Mouse (Mus musculus) CH12.LX (cell line): Measurements from ENCODE around the gene Gm17545. TPM values are rescaled to one million over a fixed set of nuclear protein-coding genes. Genes with fewer than 3 reads are reported as not detected.

Experiments used
- DNase-seq: peaks from one replicate; pipeline ENCODE4 v3.0.0-alpha.2; 2013; ENCODE audit errors: extremely low read depth
- H3K27ac ChIP-seq: 2 replicates; pipeline ENCODE4 v1.5.1; 2012; ENCODE audit warnings: low read depth, mild to moderate bottlenecking, control low read depth, moderate library complexity; ENCODE audit not compliant: insufficient read depth
- H3K27me3 ChIP-seq: replicated peaks from 2 replicates; pipeline ENCODE3; 2012; ENCODE audit warnings: inconsistent platforms
- H3K36me3 ChIP-seq, 2 experiments: replicated peaks in 1 of 2; 2 replicates each; pipeline versions ENCODE3 to v1.6.1; 2012; ENCODE audit warnings: inconsistent platforms in 1 of 2, low read length in 1 of 2, mild to moderate bottlenecking in 1 of 2, mixed read lengths in 1 of 2, moderate library complexity in 1 of 2; ENCODE audit not compliant: control insufficient read depth in 1 of 2, insufficient read depth in 1 of 2
- H3K4me1 ChIP-seq, 2 experiments: 2 replicates each; pipeline ENCODE4 v1.6.1; 2012; ENCODE audit warnings: inconsistent platforms in 1 of 2, moderate library complexity in 1 of 2; ENCODE audit not compliant: insufficient read depth in 2 of 2, control insufficient read depth in 1 of 2
- H3K4me2 ChIP-seq: 2 replicates; pipeline ENCODE4 v1.6.1; 2012; ENCODE audit warnings: low read depth, mild to moderate bottlenecking, control low read depth; ENCODE audit not compliant: poor library complexity, insufficient read depth, severe bottlenecking
- H3K4me3 ChIP-seq, 3 experiments: fragments of 150-350 bp in 1 of 3; sonication (generic) in 1 of 3; replicated peaks in 1 of 3; 2 replicates each; pipeline versions ENCODE3 to v1.5.1; 2011 to 2012; ENCODE audit warnings: low read depth in 2 of 3, low read length in 2 of 3, mild to moderate bottlenecking in 2 of 3, moderate library complexity in 2 of 3, control low read depth in 1 of 3, improper control_type of control experiment in 1 of 3, inconsistent platforms in 1 of 3, mixed read lengths in 1 of 3; ENCODE audit not compliant: poor library complexity in 1 of 3
- H3K79me2 ChIP-seq: replicated peaks from 2 replicates; pipeline ENCODE4 v1.6.1; 2012; ENCODE audit warnings: mild to moderate bottlenecking, moderate library complexity; ENCODE audit not compliant: control insufficient read depth, poor library complexity, insufficient read depth, severe bottlenecking; ENCODE audit errors: extremely low read depth
- H3K9ac ChIP-seq: 2 replicates; pipeline ENCODE4 v1.6.1; 2012; ENCODE audit warnings: low read depth, mild to moderate bottlenecking, control low read depth, moderate library complexity; ENCODE audit not compliant: insufficient read depth
- H3K9me3 ChIP-seq: replicated peaks from 2 replicates; pipeline ENCODE3; 2012; ENCODE audit warnings: low read length, inconsistent platforms, mixed read lengths
- BHLHE40 ChIP-seq: IDR thresholded peaks from 2 replicates; pipeline ENCODE4 v1.6.1; 2011; ENCODE audit warnings: mild to moderate bottlenecking, low read depth, low read length, improper control_type of control experiment
- CHD1 ChIP-seq: IDR thresholded peaks from 2 replicates; pipeline ENCODE4 v1.6.1; 2012; ENCODE audit warnings: low read depth, low read length, improper control_type of control experiment, inconsistent platforms
- CTCF ChIP-seq, 2 experiments: IDR thresholded peaks in 1 of 2; conservative IDR thresholded peaks in 1 of 2; 2 replicates each; pipeline ENCODE4 v1.5.1; 2011 to 2012; ENCODE audit warnings: low read depth in 2 of 2, low read length in 2 of 2, improper control_type of control experiment in 1 of 2, inconsistent platforms in 1 of 2, mild to moderate bottlenecking in 1 of 2, moderate library complexity in 1 of 2
- E2F4 ChIP-seq: IDR thresholded peaks from 2 replicates; pipeline ENCODE4 v1.6.1; 2011; ENCODE audit warnings: low read depth, low read length, improper control_type of control experiment; ENCODE audit not compliant: insufficient replicate concordance
- ELF1 ChIP-seq: IDR thresholded peaks from 2 replicates; pipeline ENCODE4 v1.6.1; 2014; ENCODE audit warnings: low read depth, mild to moderate bottlenecking, inconsistent platforms, low read length, improper control_type of control experiment
- ETS1 ChIP-seq: conservative IDR thresholded peaks from 2 replicates; pipeline ENCODE4 v1.6.1; 2012; ENCODE audit warnings: low read depth, mild to moderate bottlenecking, inconsistent platforms, low read length, improper control_type of control experiment, moderate library complexity
- GABPA ChIP-seq: IDR thresholded peaks from 2 replicates; pipeline ENCODE4 v1.6.1; 2012; ENCODE audit warnings: low read depth, low read length, improper control_type of control experiment, inconsistent platforms; ENCODE audit not compliant: insufficient replicate concordance
- HCFC1 ChIP-seq: IDR thresholded peaks from 2 replicates; pipeline ENCODE4 v1.6.1; 2012; ENCODE audit warnings: low read depth, mild to moderate bottlenecking, inconsistent platforms, low read length, improper control_type of control experiment
- IRF4 ChIP-seq: IDR thresholded peaks from 2 replicates; pipeline ENCODE4 v1.6.1; 2014; ENCODE audit warnings: low read depth, mild to moderate bottlenecking, inconsistent platforms, low read length, improper control_type of control experiment
- KAT2A ChIP-seq: IDR thresholded peaks from 2 replicates; pipeline ENCODE4 v1.6.1; 2012; ENCODE audit warnings: low read length, improper control_type of control experiment, inconsistent platforms; ENCODE audit not compliant: insufficient replicate concordance
- MAFK ChIP-seq: IDR thresholded peaks from 2 replicates; pipeline ENCODE4 v1.6.1; 2011; ENCODE audit warnings: low read length, improper control_type of control experiment; ENCODE audit not compliant: insufficient replicate concordance
- MAX ChIP-seq: IDR thresholded peaks from 2 replicates; pipeline ENCODE4 v1.6.1; 2011; ENCODE audit warnings: low read length, improper control_type of control experiment
- MYC ChIP-seq: IDR thresholded peaks from 2 replicates; pipeline ENCODE4 v1.6.1; 2011; ENCODE audit warnings: low read depth, mild to moderate bottlenecking, improper control_type of control experiment, low read length
- PAX5 ChIP-seq: IDR thresholded peaks from 2 replicates; pipeline ENCODE4 v1.6.1; 2012; ENCODE audit warnings: low read length, inconsistent platforms, mixed read lengths
- POLR2AphosphoS2 ChIP-seq: IDR thresholded peaks from 2 replicates; pipeline ENCODE4 v1.6.1; 2011; ENCODE audit warnings: low read depth, low read length, improper control_type of control experiment
- RAD21 ChIP-seq: IDR thresholded peaks from 2 replicates; pipeline ENCODE4 v1.6.1; 2011; ENCODE audit warnings: low read depth, mild to moderate bottlenecking, low read length, improper control_type of control experiment, moderate library complexity
- RCOR1 ChIP-seq: conservative IDR thresholded peaks from 2 replicates; pipeline ENCODE4 v1.6.1; 2012; ENCODE audit warnings: low read depth, mild to moderate bottlenecking, inconsistent platforms, low read length, improper control_type of control experiment
- SMC3 ChIP-seq: IDR thresholded peaks from 2 replicates; pipeline ENCODE4 v1.6.1; 2011; ENCODE audit warnings: low read depth, low read length, improper control_type of control experiment
- TBP ChIP-seq: conservative IDR thresholded peaks from 2 replicates; pipeline ENCODE4 v1.6.1; 2011; ENCODE audit warnings: low read depth, low read length, improper control_type of control experiment
- TCF12 ChIP-seq: IDR thresholded peaks from 2 replicates; pipeline ENCODE4 v1.6.1; 2014; ENCODE audit warnings: low read depth, mild to moderate bottlenecking, inconsistent platforms, low read length, improper control_type of control experiment
- USF1 ChIP-seq: IDR thresholded peaks from 2 replicates; pipeline ENCODE4 v1.6.1; 2014; ENCODE audit warnings: low read depth, mild to moderate bottlenecking, inconsistent platforms, low read length, improper control_type of control experiment
- USF2 ChIP-seq: conservative IDR thresholded peaks from 2 replicates; pipeline ENCODE4 v1.6.1; 2011; ENCODE audit warnings: low read depth, low read length, improper control_type of control experiment
- ZC3H11A ChIP-seq: IDR thresholded peaks from 2 replicates; pipeline ENCODE4 v1.6.1; 2012; ENCODE audit warnings: low read depth, mild to moderate bottlenecking, inconsistent platforms, low read length, improper control_type of control experiment
- ZKSCAN1 ChIP-seq: IDR thresholded peaks from 2 replicates; pipeline ENCODE4 v1.6.1; 2012; ENCODE audit warnings: low read depth, inconsistent platforms, low read length, improper control_type of control experiment, borderline replicate concordance
- dilution Hi-C: fragments of 300-500 bp; cut with MboI; formaldehyde crosslinking; loops from 2 replicates; pipeline ENCODE4 v1.14.3; 2020; ENCODE audit warnings: low sequenced_read_pairs; ENCODE audit not compliant: extremely low pct_unique_long_range_greater_than_20kb, extremely low pct_ligation_motif_present
- in situ Hi-C: fragments of 300-500 bp; cut with MboI; formaldehyde crosslinking; loops from 3 replicates; pipeline ENCODE4 v1.14.3; 2019; ENCODE audit warnings: low sequenced_read_pairs, low pct_ligation_motif_present, low pct_unique_long_range_greater_than_20kb, mixed read lengths
- polyA plus RNA-seq: library from polyadenylated mRNA; unstranded; fragments of >175 nt; gene quantifications from 2 replicates; pipeline ENCODE4 v1.2.1, GENCODE M21; 2012; ENCODE audit warnings: low read depth; ENCODE audit not compliant: insufficient read length
- total RNA-seq, 2 experiments: library from RNA; depleted of rRNA; stranded (reverse); fragments of 300-350 nt in 1 of 2; fragments of >200 nt in 1 of 2; gene quantifications; 2 replicates each; pipeline ENCODE4 v1.2.3; 2012 to 2014

The Gm17545 gene
- total and polyA plus RNA-seq, 3 experiments = not detected

GRCm38 (mm10) chr9:22502972-22503371 lies 48.9 kb downstream of the Gm17545 start:
- Histone ChIP-seq H3K4me2 (no peak overlapping the region), H3K4me3 (no peak overlapping the region), H3K9me3 (no peaks in the 10 kb centered on the region), H3K4me1 (peaks cover 2 to 4% of the 10 kb centered on the region in 2 experiments; a peak in 2 of 4 replicates), H3K27ac (no peak overlapping the region), H3K36me3 (peaks cover 5 to 8% of the 10 kb centered on the region in 2 experiments), H3K79me2 (no peaks in the 10 kb centered on the region), H3K27me3 (no peaks in the 10 kb centered on the region), H3K9ac (no peak overlapping the region)
- DNase-seq = no peak
- dilution Hi-C loops = no loop called here
- TF ChIP-seq RCOR1 (no peak), MYC (no peak), KAT2A (no peak), PAX5 (no peak)
- in situ Hi-C loops = no loop called here

- Histone ChIP-seq H3K27me3 (no peaks in the 10 kb centered on the region), H3K9me3 (no peaks in the 10 kb centered on the region), H3K27ac (no peak overlapping the region), H3K9ac (no peak overlapping the region), H3K4me2 (no peak overlapping the region), H3K4me1 (peaks cover 2 to 4% of the 10 kb centered on the region in 2 experiments; a peak in 2 of 4 replicates), H3K4me3 (no peak overlapping the region), H3K36me3 (peaks cover 5 to 8% of the 10 kb centered on the region in 2 experiments), H3K79me2 (no peaks in the 10 kb centered on the region)
- dilution Hi-C loops (no loop called here), in situ Hi-C loops (no loop called here)
- DNase-seq = no peak
- TF ChIP-seq HCFC1 (no peak), MYC (no peak), IRF4 (no peak), TCF12 (no peak), ETS1 (no peak), ZKSCAN1 (no peak), ZC3H11A (no peak), KAT2A (no peak)
Measured at GRCm38 (mm10) chr9:22503581-22503980, 49.5 kb downstream of the Gm17545 start.

DNA sequence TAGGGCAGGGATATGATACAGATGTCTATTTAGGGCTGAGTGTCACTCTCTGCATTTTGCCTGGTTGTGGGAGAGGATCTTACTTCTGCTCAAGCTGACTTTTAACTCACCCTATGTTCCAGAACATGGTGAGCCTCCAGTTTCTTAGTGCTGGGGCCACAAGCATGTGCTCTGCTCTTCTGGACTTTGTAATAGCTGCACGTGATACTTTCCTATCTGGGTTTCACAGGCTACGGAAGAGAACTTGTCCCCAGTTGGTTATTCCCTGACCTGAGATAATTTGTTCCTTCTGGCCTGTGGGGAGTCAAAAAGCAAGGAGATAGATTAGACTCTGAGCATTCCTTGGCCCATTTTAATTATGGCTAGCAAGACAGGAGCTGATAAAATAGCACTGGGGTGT lies 51.5 kb downstream of the Gm17545 start:
- TF ChIP-seq MYC (no peak), GABPA (no peak), RAD21 (no peak), IRF4 (no peak), MAFK (no peak), CHD1 (no peak), TBP (no peak), E2F4 (no peak), CTCF (conservative IDR thresholded peaks at IDR 0.05 in 1 of 2, IDR thresholded peaks at IDR 0.05 in 1 of 2; ENCODE audit: low read depth in 2 of 2, low read length in 2 of 2) (no peak), HCFC1 (no peak), POLR2AphosphoS2 (no peak), ZKSCAN1 (no peak), SMC3 (no peak), USF2 (no peak), BHLHE40 (no peak), ELF1 (no peak), MAX (no peak), KAT2A (no peak), USF1 (no peak)
- peaks cover 0 to 2% of the 10 kb centered on the region in 2 experiments for H3K36me3 ChIP-seq
- no peak overlapping the region for H3K4me2 ChIP-seq
- DNase-seq = no peak
- peaks cover 0 to 4% of the 10 kb centered on the region in 2 experiments; a peak in 1 of 4 replicates for H3K4me1 ChIP-seq
- no peak overlapping the region for H3K4me3 ChIP-seq
- no peaks in the 10 kb centered on the region for H3K79me2 ChIP-seq
- in situ Hi-C loops (no loop called here), dilution Hi-C loops (no loop called here)
- no peaks in the 10 kb centered on the region for H3K27me3 ChIP-seq
- H3K9me3 ChIP-seq = no peaks in the 10 kb centered on the region
- H3K9ac ChIP-seq = no peak overlapping the region
- H3K27ac ChIP-seq = no peak overlapping the region
